Mouse (Mus musculus) erythroblast, adult 5-6 weeks (primary cell): Measurements from ENCODE around the gene Asprv1. TPM values are rescaled to one million over a fixed set of nuclear protein-coding genes. Genes with fewer than 3 reads are reported as not detected.

Experiments
- ATAC-seq: replicated peaks from 2 replicates; pipeline ENCODE4 v1.8.0; 2016; ENCODE audit warnings: moderate number of reproducible peaks, mild to moderate bottlenecking, moderate TSS enrichment, inconsistent platforms; ENCODE audit not compliant: poor library complexity, low FRiP score, severe bottlenecking
- total RNA-seq, 2 experiments: library from RNA; stranded (forward) in 1 of 2; stranded (reverse) in 1 of 2; fragments of 150-400 nt in 1 of 2; fragments of 200-764, 138-1000 nt in 1 of 2; gene quantifications; 2 replicates each; pipeline versions ENCODE4 v1.2.3 to v1.2.4; 2015 to 2017; ENCODE audit warnings: low replicate concordance in 2 of 2

The Asprv1 gene
- total RNA-seq, 2 experiments from 2014 or later: 1.4 to 6.1 TPM

- no peak for ATAC-seq
Observed at GRCm38 (mm10) chr6:86658501-86658900, 30.5 kb downstream of the Asprv1 start.

DNA sequence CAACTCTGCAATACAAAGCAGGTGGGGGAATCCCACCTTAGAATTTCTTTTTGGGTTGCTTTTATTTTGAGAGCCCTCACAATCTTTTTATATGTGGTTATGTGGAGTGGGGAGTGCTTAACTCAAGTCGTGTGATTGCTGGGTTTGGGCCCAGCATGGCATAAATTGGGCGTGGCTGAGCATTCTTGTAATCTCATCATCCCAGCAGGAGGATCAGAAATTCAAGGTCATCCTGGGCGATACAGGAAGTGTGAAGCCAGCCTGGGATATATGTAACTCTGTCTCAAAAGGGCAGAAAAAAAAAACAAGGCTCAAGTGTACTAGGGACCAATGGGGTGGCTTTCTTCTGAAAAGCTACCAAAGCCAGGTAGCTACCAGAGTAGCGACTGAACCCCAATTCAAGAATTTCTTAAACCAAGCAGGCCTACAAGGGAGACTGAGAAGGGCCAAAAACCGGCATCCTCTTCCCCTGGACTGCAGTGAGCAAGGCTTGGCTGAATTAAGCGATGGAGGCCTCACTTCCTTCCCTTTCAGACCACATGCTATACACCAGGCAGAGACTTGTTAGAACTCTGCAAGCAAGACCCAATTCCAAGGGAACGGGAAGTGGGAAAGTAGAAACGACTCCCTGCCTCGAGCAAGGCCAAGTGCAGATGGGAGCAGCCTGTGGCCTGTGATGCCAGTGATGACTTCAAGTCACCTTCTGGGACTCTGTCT is 32.4 kb downstream of the Asprv1 start:
- peak; percentile 89 for ATAC-seq

DNA sequence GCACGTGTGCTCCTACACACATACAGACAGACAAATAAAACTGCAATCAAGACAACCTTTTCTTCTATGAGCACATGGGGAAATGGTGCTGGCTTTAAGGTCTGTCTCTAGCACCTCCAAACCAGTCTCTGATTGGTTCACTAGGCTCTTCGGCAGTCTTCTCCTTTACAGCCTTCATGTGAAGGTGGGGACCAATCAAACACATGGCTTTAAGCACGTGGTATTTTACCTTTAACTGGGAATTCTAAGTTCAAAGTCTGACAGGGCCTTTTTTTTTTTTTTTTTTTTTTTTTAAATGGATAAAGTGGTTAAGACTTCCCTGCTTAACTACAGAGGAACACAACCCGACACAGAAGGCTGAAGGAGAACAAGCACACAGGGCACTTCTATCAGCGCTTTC is 37.1 kb downstream of the Asprv1 start:
- no peak for ATAC-seq

DNA sequence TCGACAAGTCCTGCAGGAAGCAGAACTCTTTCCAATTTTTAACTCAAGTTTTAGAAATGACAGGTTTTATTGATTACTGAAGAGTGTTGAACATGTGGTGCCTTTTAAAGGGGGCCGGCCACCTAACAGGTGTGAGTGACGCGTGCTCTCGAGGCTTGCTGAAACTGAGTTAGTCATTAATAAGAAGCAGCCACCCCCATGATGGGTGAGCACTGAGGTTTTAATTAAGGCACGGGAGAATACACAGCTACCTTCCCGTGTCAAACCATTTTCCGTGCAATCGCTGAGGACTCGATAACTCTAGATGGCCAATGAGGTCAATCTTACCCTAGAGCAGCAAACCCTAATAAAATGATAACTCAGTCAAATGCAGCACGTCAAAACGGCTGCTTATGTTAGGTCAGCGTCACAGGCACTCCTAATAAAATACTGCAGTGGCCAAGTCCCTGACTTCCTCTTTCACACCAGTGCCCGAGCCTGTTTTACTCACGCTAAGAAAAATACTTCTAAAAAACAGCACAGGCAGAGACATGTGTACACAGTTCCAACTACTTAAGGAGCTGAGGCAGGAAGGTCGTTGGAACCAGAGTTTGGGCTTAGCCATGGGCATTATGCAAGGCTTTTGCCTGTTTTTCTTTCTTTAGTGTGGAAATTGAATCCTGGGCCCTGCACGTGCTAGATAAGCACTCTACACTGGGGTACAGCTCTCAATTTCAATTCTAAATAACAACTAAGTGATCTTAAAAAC is 37.8 kb downstream of the Asprv1 start:
- no peak for ATAC-seq

DNA sequence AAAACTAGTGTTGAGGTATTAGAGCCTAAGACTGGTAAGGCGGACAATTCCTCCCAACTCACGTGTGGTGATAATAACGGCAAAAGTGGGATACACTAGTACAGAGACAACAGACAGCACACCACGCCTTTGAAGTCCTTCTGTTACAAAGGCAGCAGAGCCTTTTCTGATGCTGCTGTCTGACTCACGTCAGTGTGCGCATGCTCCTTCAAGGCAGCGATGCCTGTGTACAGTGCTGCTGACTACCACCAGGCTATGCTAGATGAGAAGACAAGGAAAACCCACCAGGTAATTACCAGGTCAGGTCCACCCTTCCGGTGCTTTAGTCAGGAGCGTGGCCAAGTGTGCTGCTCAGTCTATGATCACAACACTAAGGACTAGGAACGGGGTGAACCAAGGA is 39.1 kb downstream of the Asprv1 start:
- ATAC-seq: no peak

DNA sequence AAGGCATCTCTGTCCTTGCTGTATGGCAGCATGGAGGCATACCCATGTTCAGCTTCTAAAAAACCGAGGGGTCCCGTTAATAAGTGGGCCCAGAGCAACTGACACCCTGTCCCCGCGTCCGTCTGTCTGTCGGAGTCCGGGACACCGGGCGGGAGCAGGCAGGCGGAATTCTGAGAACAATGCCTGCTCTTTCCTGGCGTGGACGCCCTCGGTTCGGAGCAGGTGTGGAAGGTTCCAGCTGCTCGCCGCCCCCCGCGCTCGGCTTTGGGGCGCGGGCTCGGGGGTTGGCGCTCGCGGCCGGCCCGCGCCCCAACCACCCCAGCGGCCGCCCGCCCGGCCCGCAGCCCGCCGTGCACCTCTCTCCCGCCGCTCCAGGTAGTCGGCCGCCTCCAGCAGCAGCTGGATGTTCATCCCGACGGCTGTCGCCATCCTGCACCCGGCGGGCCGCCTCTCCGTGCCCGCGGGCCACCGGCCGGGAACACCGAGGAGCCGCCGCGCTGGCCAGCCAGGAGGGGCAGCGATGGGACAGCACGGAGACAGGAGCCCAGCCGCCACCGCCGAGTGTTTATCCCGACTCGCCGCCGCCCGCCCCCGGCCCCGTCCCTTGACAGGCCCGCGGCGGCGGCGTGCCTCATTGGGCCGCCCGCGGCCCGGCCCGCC is 40.7 kb downstream of the Asprv1 start, which contains the start of gene Mxd1:
TSS of gene Mxd1 (minus strand) at position 582 of the 660 bp plus-strand sequence.
- ATAC-seq: no peak

DNA sequence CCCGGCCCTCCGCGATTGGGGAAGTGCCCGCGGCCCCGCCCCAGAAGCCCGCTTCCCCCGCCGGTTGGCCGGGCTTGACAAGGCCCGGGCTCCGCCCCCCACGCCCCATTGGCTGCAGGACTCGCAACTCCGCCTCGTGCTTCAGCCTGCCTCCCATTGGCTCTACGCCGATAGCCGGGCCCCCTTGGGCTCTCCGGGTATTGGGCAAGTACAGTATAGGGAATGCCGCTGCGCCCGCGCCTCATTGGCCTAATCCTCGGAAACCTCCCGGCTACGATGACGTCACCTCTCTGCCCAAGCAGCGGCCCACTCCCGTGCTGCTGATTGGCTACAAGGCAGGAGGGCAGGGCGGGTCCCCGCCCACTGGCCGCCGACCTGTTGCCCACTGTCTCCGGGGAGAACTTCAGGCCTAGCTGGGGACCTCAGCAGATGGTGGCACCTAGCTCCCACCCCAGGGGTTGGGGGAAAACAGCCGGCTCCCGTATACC is 41.3 kb downstream of the Asprv1 start:
- ATAC-seq: peak; percentile 83

DNA sequence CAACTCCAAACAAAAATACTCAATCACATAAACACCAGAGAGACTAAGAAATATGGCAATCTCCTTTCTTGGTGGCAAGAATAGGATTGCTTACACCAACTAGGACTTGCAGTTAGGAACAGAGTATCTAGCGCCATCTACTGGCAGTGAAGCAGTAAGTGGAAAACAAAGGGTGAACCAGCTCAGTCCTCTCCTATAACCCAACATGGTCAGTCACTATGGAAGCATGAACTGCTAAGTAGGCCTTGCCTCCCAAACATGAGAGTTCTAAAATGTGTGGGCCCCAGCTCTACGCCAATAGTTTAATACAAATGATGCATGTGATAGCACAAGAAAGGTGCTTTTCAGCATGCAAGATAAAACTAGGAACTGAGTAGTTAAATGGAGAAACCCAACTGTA is 42.9 kb downstream of the Asprv1 start:
- peak; percentile 32 for ATAC-seq

DNA sequence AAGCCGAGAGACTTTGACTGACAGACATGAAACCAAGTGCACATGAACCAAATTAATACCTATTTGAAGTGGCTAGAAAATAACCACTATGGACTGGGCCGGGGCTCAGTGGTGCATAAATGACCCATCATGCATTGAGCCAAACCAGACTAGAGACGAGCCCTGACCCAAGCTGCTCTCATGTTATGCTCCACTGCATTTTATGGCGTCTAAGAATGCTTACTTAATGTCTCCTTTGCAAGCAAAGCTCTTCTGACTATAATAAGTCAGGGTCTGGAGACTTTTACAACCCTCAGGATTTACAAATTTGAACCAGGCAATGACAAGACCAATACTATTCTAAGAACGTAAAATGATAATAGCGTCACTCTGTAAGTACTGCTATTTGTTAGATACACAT is 50.4 kb downstream of the Asprv1 start:
- no peak for ATAC-seq

Other genes with a start within 250 kb of the Asprv1 start
- gene Pcyox1, start 231.0 kb upstream of the Asprv1 start, total RNA-seq (2015; ENCODE audit: low replicate concordance): 3.1 and 9.4 TPM in 2 replicates
- gene Pcyox1, start 231.0 kb upstream of the Asprv1 start, total RNA-seq (2017; ENCODE audit: low replicate concordance): 14.9 and 22.7 TPM in 2 replicates
- gene Tia1, start 223.9 kb upstream of the Asprv1 start, total RNA-seq (2015; ENCODE audit: low replicate concordance): 31.1 and 36.5 TPM in 2 replicates
- gene Tia1, start 223.9 kb upstream of the Asprv1 start, total RNA-seq (2017; ENCODE audit: low replicate concordance): 15.2 and 16.2 TPM in 2 replicates
- gene Gm44790, start 201.5 kb upstream of the Asprv1 start, total RNA-seq (2015; ENCODE audit: low replicate concordance): not detected in 2 replicates
- not detected in 2 replicates for gene Gm44790, start 201.5 kb upstream of the Asprv1 start, total RNA-seq (2017; ENCODE audit: low replicate concordance)
- gene C87436, start 189.8 kb upstream of the Asprv1 start, total RNA-seq (2015; ENCODE audit: low replicate concordance): 22.5 and 28.2 TPM in 2 replicates
- gene C87436, start 189.8 kb upstream of the Asprv1 start, total RNA-seq (2017; ENCODE audit: low replicate concordance): 13.7 and 26.9 TPM in 2 replicates
- 83.2 and 88.2 TPM in 2 replicates for gene Pcbp1, start 101.8 kb upstream of the Asprv1 start, total RNA-seq (2015; ENCODE audit: low replicate concordance)
- 20.1 and 35.3 TPM in 2 replicates for gene Pcbp1, start 101.8 kb upstream of the Asprv1 start, total RNA-seq (2017; ENCODE audit: low replicate concordance)
- 323 and 336 TPM in 2 replicates for gene Mxd1, start 41.0 kb downstream of the Asprv1 start, total RNA-seq (2015; ENCODE audit: low replicate concordance)
- gene Mxd1, start 41.0 kb downstream of the Asprv1 start, total RNA-seq (2017; ENCODE audit: low replicate concordance): 573 and 620 TPM in 2 replicates
- 22.4 and 32.1 TPM in 2 replicates for gene Snrnp27, start 56.4 kb downstream of the Asprv1 start, total RNA-seq (2015; ENCODE audit: low replicate concordance)
- 65.8 and 91.9 TPM in 2 replicates for gene Snrnp27, start 56.4 kb downstream of the Asprv1 start, total RNA-seq (2017; ENCODE audit: low replicate concordance)
- 4.4 and 9.0 TPM in 2 replicates for gene Gmcl1, start 105.2 kb downstream of the Asprv1 start, total RNA-seq (2015; ENCODE audit: low replicate concordance)
- 4.9 and 5.4 TPM in 2 replicates for gene Gmcl1, start 105.2 kb downstream of the Asprv1 start, total RNA-seq (2017; ENCODE audit: low replicate concordance)
- 3.7 and 5.9 TPM in 2 replicates for gene Anxa4, start 165.4 kb downstream of the Asprv1 start, total RNA-seq (2015; ENCODE audit: low replicate concordance)
- 3.7 and 8.4 TPM in 2 replicates for gene Anxa4, start 165.4 kb downstream of the Asprv1 start, total RNA-seq (2017; ENCODE audit: low replicate concordance)
- 4.4 and 24.0 TPM in 2 replicates for gene Aak1, start 221.4 kb downstream of the Asprv1 start, total RNA-seq (2015; ENCODE audit: low replicate concordance)
- gene Aak1, start 221.4 kb downstream of the Asprv1 start, total RNA-seq (2017; ENCODE audit: low replicate concordance): 3.1 and 10.4 TPM in 2 replicates